Mouse (Mus musculus) neural tube, embryonic 14.5 days (tissue): ENCODE data around the gene Gm20388. TPM values are rescaled to one million over a fixed set of nuclear protein-coding genes. Genes with fewer than 3 reads are reported as not detected.

Source experiments
- ATAC-seq: fragments of 200-750 bp; cut with Nextera tagmentation; 2 replicates; pipeline ENCODE4 v1.8.0; 2017; ENCODE audit warnings: low read depth, mild to moderate bottlenecking, moderate TSS enrichment, moderate library complexity
- H3K27ac ChIP-seq: fragments of 300-500 bp; sonication (generic); 2 replicates; pipeline ENCODE4 v1.5.1; 2014; ENCODE audit warnings: low read depth, mild to moderate bottlenecking, control low read depth, low read length, moderate library complexity, mixed read lengths
- H3K27me3 ChIP-seq: fragments of 300-500 bp; sonication (generic); 2 replicates; pipeline ENCODE4 v1.6.1; 2014; ENCODE audit warnings: low read length; ENCODE audit not compliant: control insufficient read depth, insufficient read depth
- H3K36me3 ChIP-seq: fragments of 300-500 bp; sonication (generic); 2 replicates; pipeline ENCODE4 v1.6.1; 2014; ENCODE audit warnings: low read length, mixed read lengths; ENCODE audit not compliant: control insufficient read depth, insufficient read depth
- H3K4me1 ChIP-seq: fragments of 300-500 bp; sonication (generic); 2 replicates; pipeline ENCODE4 v1.6.1; 2014; ENCODE audit warnings: low read length; ENCODE audit not compliant: control insufficient read depth, insufficient read depth
- H3K4me2 ChIP-seq: fragments of 300-500 bp; sonication (generic); 2 replicates; pipeline ENCODE4 v1.6.1; 2014; ENCODE audit warnings: mild to moderate bottlenecking, low read depth, low read length, control low read depth
- H3K4me3 ChIP-seq: fragments of 300-500 bp; sonication (generic); 2 replicates; pipeline ENCODE4 v1.5.1; 2014; ENCODE audit warnings: low read depth, low read length, control low read depth, mixed read lengths
- H3K9ac ChIP-seq: fragments of 300-500 bp; sonication (generic); replicated peaks from 2 replicates; pipeline ENCODE4 v1.6.1; 2014; ENCODE audit warnings: low read depth, mild to moderate bottlenecking, control low read depth, low read length, mixed read lengths
- H3K9me3 ChIP-seq: fragments of 300-500 bp; sonication (generic); 2 replicates; pipeline ENCODE4 v1.6.1; 2016; ENCODE audit warnings: low read length; ENCODE audit not compliant: control insufficient read depth
- WGBS: fragments of 180-500 bp; shearing (Covaris S2); extraction: QIAGEN DNeasy Blood & Tissue Kit; methylation state at CpG from one replicate; pipeline ENCODE4 v1.1.7; 2014; 5-methylcytosine and 5-hydroxymethylcytosine counted together
- polyA plus RNA-seq: library from polyadenylated mRNA; unstranded; fragments of >200 nt; fragmentation: Nextera tagmentation; extraction: Ambion mirVana; gene quantifications from 2 replicates; pipeline ENCODE4 v1.2.1, GENCODE M21; 2014

The Gm20388 gene
- polyA plus RNA-seq, 1 experiment from 2014 or later, result 10.3 TPM

GRCm38 (mm10) chr8:124052568-124052967 lies 4141.9 kb downstream of the Gm20388 start:
- no peaks in the 10 kb centered on the region for H3K4me1 ChIP-seq
- WGBS, result 61% methylated on average over 4 of the region's 4 CpGs
- ATAC-seq, result no peak

GRCm38 (mm10) chr8:124056832-124057655 lies 4146.4 kb downstream of the Gm20388 start:
- Histone ChIP-seq H3K9me3 (no peaks in the 10 kb centered on the region), H3K27ac (no peak overlapping the region), H3K36me3 (no peaks in the 10 kb centered on the region), H3K4me2 (no peak overlapping the region), H3K9ac (no peak overlapping the region), H3K4me1 (no peaks in the 10 kb centered on the region), H3K27me3 (no peaks in the 10 kb centered on the region), H3K4me3 (no peak overlapping the region)
- no peak for ATAC-seq
- WGBS, result 84% methylated on average over 11 of the region's 11 CpGs

More at GRCm38 (mm10) chr8:124052568-124052967, 4141.9 kb downstream of the Gm20388 start:
- H3K4me2 ChIP-seq, result no peak overlapping the region
- H3K4me3 ChIP-seq, result no peak overlapping the region
- H3K27me3 ChIP-seq, result no peaks in the 10 kb centered on the region
- H3K27ac ChIP-seq, result no peak overlapping the region
- H3K36me3 ChIP-seq, result peaks cover 2% of the 10 kb centered on the region; the same call in 1 of the 2 replicates
- no peaks in the 10 kb centered on the region for H3K9me3 ChIP-seq
- no peak overlapping the region for H3K9ac ChIP-seq

GRCm38 (mm10) chr8:124066325-124067058 lies 4155.9 kb downstream of the Gm20388 start:
- no peak overlapping the region for H3K4me3 ChIP-seq
- no peaks in the 10 kb centered on the region for H3K36me3 ChIP-seq
- WGBS, result 71% methylated on average over 4 of the region's 4 CpGs
- no peaks in the 10 kb centered on the region for H3K9me3 ChIP-seq
- no peaks in the 10 kb centered on the region for H3K27me3 ChIP-seq
- no peak overlapping the region for H3K9ac ChIP-seq
- H3K4me2 ChIP-seq, result no peak overlapping the region
- ATAC-seq, result no peak
- peaks cover 13% of the 10 kb centered on the region; the same call in 1 of the 2 replicates for H3K4me1 ChIP-seq
- H3K27ac ChIP-seq, result no peak overlapping the region

- Histone ChIP-seq H3K27ac (no peak overlapping the region), H3K27me3 (no peaks in the 10 kb centered on the region), H3K4me3 (no peak overlapping the region), H3K4me1 (peaks cover 13% of the 10 kb centered on the region; the same call in 1 of the 2 replicates), H3K36me3 (no peaks in the 10 kb centered on the region), H3K4me2 (no peak overlapping the region), H3K9ac (no peak overlapping the region), H3K9me3 (no peaks in the 10 kb centered on the region)
- ATAC-seq, result no peak
- 87% methylated on average over 4 of the region's 4 CpGs for whole genome bisulfite sequencing
Observed at GRCm38 (mm10) chr8:124067059-124067750, 4156.6 kb downstream of the Gm20388 start.

GRCm38 (mm10) chr8:124070363-124071324 lies 4160.0 kb downstream of the Gm20388 start:
- Histone ChIP-seq H3K27me3 (no peaks in the 10 kb centered on the region), H3K4me1 (peaks cover 13% of the 10 kb centered on the region; the same call in 1 of the 2 replicates), H3K4me3 (no peak overlapping the region), H3K9me3 (no peaks in the 10 kb centered on the region), H3K36me3 (no peaks in the 10 kb centered on the region), H3K27ac (peak overlapping the region; percentile 35), H3K9ac (no peak overlapping the region), H3K4me2 (no peak overlapping the region)
- 23% methylated on average over 18 of the region's 18 CpGs for WGBS
- peak; percentile 74 for ATAC-seq

GRCm38 (mm10) chr8:124075977-124076376 lies 4165.3 kb downstream of the Gm20388 start:
- Histone ChIP-seq H3K27me3 (no peaks in the 10 kb centered on the region), H3K27ac (no peak overlapping the region), H3K4me1 (0 out of 2 replicates have a peak, but pooled peaks cover 8% of the 10 kb centered on the region), H3K4me2 (no peak overlapping the region), H3K36me3 (no peaks in the 10 kb centered on the region), H3K4me3 (no peak overlapping the region), H3K9ac (no peak overlapping the region), H3K9me3 (no peaks in the 10 kb centered on the region)
- WGBS, result 74% methylated on average over 8 of the region's 8 CpGs
- ATAC-seq, result no peak

GRCm38 (mm10) chr8:124076416-124076815 lies 4165.8 kb downstream of the Gm20388 start:
- Histone ChIP-seq H3K4me1 (0 out of 2 replicates have a peak, but pooled peaks cover 3% of the 10 kb centered on the region), H3K9me3 (no peaks in the 10 kb centered on the region), H3K36me3 (no peaks in the 10 kb centered on the region), H3K27ac (no peak overlapping the region), H3K4me3 (no peak overlapping the region), H3K9ac (no peak overlapping the region), H3K4me2 (no peak overlapping the region), H3K27me3 (no peaks in the 10 kb centered on the region)
- no peak for ATAC-seq
- WGBS, result 65% methylated on average over 3 of the region's 3 CpGs

- no peak overlapping the region for H3K27ac ChIP-seq
- H3K4me1 ChIP-seq, result 0 out of 2 replicates have a peak, but pooled peaks cover 3% of the 10 kb centered on the region
- no peak overlapping the region for H3K9ac ChIP-seq
- no peak for ATAC-seq
- H3K9me3 ChIP-seq, result no peaks in the 10 kb centered on the region
- no peaks in the 10 kb centered on the region for H3K36me3 ChIP-seq
- H3K27me3 ChIP-seq, result no peaks in the 10 kb centered on the region
- no peak overlapping the region for H3K4me3 ChIP-seq
- H3K4me2 ChIP-seq, result no peak overlapping the region
- 77% methylated on average over 8 of the region's 8 CpGs for WGBS
Observed at GRCm38 (mm10) chr8:124077377-124077776, 4166.7 kb downstream of the Gm20388 start.
